Comparison of ENCODE assay signal across 22 mouse cellular contexts in genomic region chr7:82556417-82556816, GRCm38 (mm10).
"Had no signal": no experiment of that assay in that cellular context is flagged by ENCODE, and none has a peak within 500 bp of the region (broad histone marks: within the 10 kb centered on the region; RNA-seq: fewer than 3 reads in every experiment).

No protein-coding gene starts in this region.

- H3K4me3 ChIP-seq: heart, embryonic 13.5 days; hindbrain, embryonic 10.5 days; hindbrain, embryonic 12.5 days; intestine, embryonic 15.5 days; layer of hippocampus, adult 2 months; left cerebral cortex, adult 2 months; liver, embryonic 13.5 days; liver, embryonic 15.5 days had no signal

- H3K27ac ChIP-seq: heart, embryonic 13.5 days; hindbrain, embryonic 10.5 days; hindbrain, embryonic 12.5 days; hindbrain, embryonic 14.5 days; intestine, embryonic 15.5 days; layer of hippocampus, adult 2 months; left cerebral cortex, adult 2 months; liver, embryonic 13.5 days; liver, embryonic 15.5 days had no signal

- H3K9me3 ChIP-seq: hindbrain, embryonic 10.5 days; hindbrain, embryonic 12.5 days; intestine, embryonic 15.5 days; liver, embryonic 13.5 days; liver, embryonic 15.5 days had no signal

- H3K4me1 ChIP-seq: hindbrain, embryonic 10.5 days; hindbrain, embryonic 12.5 days; intestine, embryonic 15.5 days; liver, embryonic 13.5 days; liver, embryonic 15.5 days had no signal

- H3K36me3 ChIP-seq: heart, embryonic 13.5 days; hindbrain, embryonic 10.5 days; hindbrain, embryonic 12.5 days; intestine, embryonic 15.5 days; liver, embryonic 13.5 days; liver, embryonic 15.5 days had no signal

- H3K9ac ChIP-seq: heart, embryonic 13.5 days; hindbrain, embryonic 12.5 days; hindbrain, embryonic 14.5 days; intestine, embryonic 15.5 days; liver, embryonic 13.5 days; liver, embryonic 15.5 days had no signal

- H3K4me2 ChIP-seq: heart, embryonic 11.5 days; hindbrain, embryonic 12.5 days; hindbrain, embryonic 14.5 days; intestine, embryonic 15.5 days; liver, embryonic 11.5 days; liver, embryonic 13.5 days; liver, embryonic 15.5 days had no signal

- H3K27me3 ChIP-seq: heart, embryonic 13.5 days; hindbrain, embryonic 12.5 days; intestine, embryonic 15.5 days; liver, embryonic 13.5 days; liver, embryonic 15.5 days had no signal

- DNase-seq: gastrocnemius, postnatal 25 days; heart, postnatal 4 days; kidney, adult 18-20 months; kidney, adult 8-10 months; kidney, postnatal 10 days; kidney, postnatal 25 days; kidney, postnatal 4 days; liver; liver, embryonic 13.5 days had no signal

- ATAC-seq: hindbrain, embryonic 16.5 days; inflammation-experienced regulatory T-cells, adult 6 months; intestine, embryonic 15.5 days; intestine, postnatal 0 days had no signal
